Mouse (Mus musculus) neural tube, embryonic 11.5 days (tissue): ENCODE data around the gene Lbh. TPM values are rescaled to one million over a fixed set of nuclear protein-coding genes. Genes with fewer than 3 reads are reported as not detected.
A peak's percentile ranks its signal among the peaks of the same experiment; 100 is the strongest.

Experiments used
- ATAC-seq: fragments of 200-750 bp; cut with Nextera tagmentation; 2 replicates; pipeline ENCODE4 v1.8.0; 2017; ENCODE audit warnings: moderate number of reproducible peaks, mild to moderate bottlenecking, moderate TSS enrichment, moderate library complexity; ENCODE audit not compliant: insufficient read depth, low FRiP score, low TSS enrichment
- DNase-seq: peaks from one replicate; pipeline ENCODE4 v3.0.0-alpha.2; 2015; ENCODE audit warnings: low spot score
- H3K27ac ChIP-seq: fragments of 300-500 bp; sonication (generic); 2 replicates; pipeline ENCODE4 v1.5.1; 2014; ENCODE audit warnings: low read depth, mild to moderate bottlenecking, low read length
- H3K27me3 ChIP-seq: fragments of 300-500 bp; sonication (generic); 2 replicates; pipeline ENCODE4 v1.6.1; 2014; ENCODE audit warnings: mild to moderate bottlenecking, low read length, mixed read lengths; ENCODE audit not compliant: control insufficient read depth, insufficient read depth
- H3K36me3 ChIP-seq: fragments of 300-500 bp; sonication (generic); 2 replicates; pipeline ENCODE4 v1.6.1; 2014; ENCODE audit warnings: mild to moderate bottlenecking, low read length, moderate library complexity, mixed read lengths; ENCODE audit not compliant: control insufficient read depth, insufficient read depth
- H3K4me1 ChIP-seq: fragments of 300-500 bp; sonication (generic); 2 replicates; pipeline ENCODE4 v1.6.1; 2014; ENCODE audit warnings: low read length, mixed read lengths; ENCODE audit not compliant: control insufficient read depth, insufficient read depth
- H3K4me2 ChIP-seq: fragments of 300-500 bp; sonication (generic); 2 replicates; pipeline ENCODE4 v1.6.1; 2014; ENCODE audit warnings: low read depth, mild to moderate bottlenecking, moderate library complexity
- H3K4me3 ChIP-seq: fragments of 300-500 bp; sonication (generic); 2 replicates; pipeline ENCODE4 v1.5.1; 2014; ENCODE audit warnings: low read depth, low read length
- H3K9ac ChIP-seq: fragments of 300-500 bp; sonication (generic); 2 replicates; pipeline ENCODE4 v1.6.1; 2014; ENCODE audit warnings: mild to moderate bottlenecking, low read length
- H3K9me3 ChIP-seq: fragments of 300-500 bp; sonication (generic); 2 replicates; pipeline ENCODE4 v1.6.1; 2016; ENCODE audit warnings: low read length; ENCODE audit not compliant: control insufficient read depth
- WGBS: fragments of 180-500 bp; shearing (Covaris S2); extraction: QIAGEN DNeasy Blood & Tissue Kit; methylation state at CpG from one replicate; pipeline ENCODE4 v1.1.7; 2014; 5-methylcytosine and 5-hydroxymethylcytosine counted together
- polyA plus RNA-seq: library from polyadenylated mRNA; unstranded; fragments of >200 nt; fragmentation: Nextera tagmentation; extraction: Ambion mirVana; gene quantifications from 2 replicates; pipeline ENCODE4 v1.2.1, GENCODE M21; 2014

The Lbh gene
- polyA plus RNA-seq, 1 experiment from 2014 or later, result 5.3 TPM

DNA sequence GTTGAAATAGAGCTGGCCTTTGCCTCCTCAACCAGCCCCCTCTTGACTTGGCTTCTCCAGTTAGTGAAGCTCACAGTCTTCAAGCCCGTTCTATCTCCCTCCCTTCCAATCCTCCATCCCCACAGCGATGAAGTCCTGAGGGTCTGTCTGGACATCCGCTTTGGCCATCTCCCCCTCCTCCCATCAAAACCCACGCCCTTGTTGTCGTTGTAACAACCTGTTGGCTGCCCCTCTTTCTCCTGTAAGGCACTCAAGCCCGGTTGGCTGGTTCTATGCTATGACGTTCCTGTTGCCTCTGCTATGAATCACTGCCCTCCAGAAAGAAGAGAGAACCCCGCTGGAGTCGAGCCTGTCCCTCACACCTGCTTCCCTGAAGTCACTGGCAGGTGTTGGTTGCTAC lies 10.9 kb upstream of the Lbh start:
- Histone ChIP-seq H3K4me1 (no peaks in the 10 kb centered on the region), H3K4me2 (no peak overlapping the region), H3K27me3 (no peaks in the 10 kb centered on the region), H3K9me3 (no peaks in the 10 kb centered on the region), H3K9ac (no peak overlapping the region), H3K27ac (no peak overlapping the region), H3K36me3 (no peaks in the 10 kb centered on the region), H3K4me3 (no peak overlapping the region)
- WGBS, result 87% methylated on average over 9 of the region's 9 CpGs
- no peak for DNase-seq
- no peak for ATAC-seq

DNA sequence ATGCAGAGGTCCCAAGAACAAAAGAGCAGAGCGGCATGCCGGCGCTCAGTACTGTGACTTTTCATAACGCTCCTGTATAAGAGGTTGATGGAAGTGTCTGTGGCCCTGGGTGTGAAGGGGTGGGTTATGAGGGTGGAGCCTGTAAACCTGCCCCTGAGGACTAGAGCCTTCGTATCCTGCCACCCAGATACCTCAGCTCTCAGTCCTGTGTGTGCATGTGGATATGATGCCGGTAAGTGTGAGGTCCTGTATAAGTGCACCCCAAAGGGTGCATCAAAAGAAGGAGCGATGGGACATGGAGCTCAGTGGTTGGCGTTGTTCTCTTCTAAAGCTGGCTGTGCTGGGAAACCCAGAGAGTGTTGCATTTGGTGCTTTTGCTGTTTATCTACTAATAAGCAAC lies 10.3 kb upstream of the Lbh start:
- H3K4me3 ChIP-seq, result no peak overlapping the region
- H3K27me3 ChIP-seq, result no peaks in the 10 kb centered on the region
- no peak overlapping the region for H3K4me2 ChIP-seq
- 90% methylated on average over 8 of the region's 8 CpGs for WGBS
- no peaks in the 10 kb centered on the region for H3K36me3 ChIP-seq
- no peak for ATAC-seq
- H3K27ac ChIP-seq, result no peak overlapping the region
- no peaks in the 10 kb centered on the region for H3K9me3 ChIP-seq
- no peaks in the 10 kb centered on the region for H3K4me1 ChIP-seq
- no peak for DNase-seq
- no peak overlapping the region for H3K9ac ChIP-seq

DNA sequence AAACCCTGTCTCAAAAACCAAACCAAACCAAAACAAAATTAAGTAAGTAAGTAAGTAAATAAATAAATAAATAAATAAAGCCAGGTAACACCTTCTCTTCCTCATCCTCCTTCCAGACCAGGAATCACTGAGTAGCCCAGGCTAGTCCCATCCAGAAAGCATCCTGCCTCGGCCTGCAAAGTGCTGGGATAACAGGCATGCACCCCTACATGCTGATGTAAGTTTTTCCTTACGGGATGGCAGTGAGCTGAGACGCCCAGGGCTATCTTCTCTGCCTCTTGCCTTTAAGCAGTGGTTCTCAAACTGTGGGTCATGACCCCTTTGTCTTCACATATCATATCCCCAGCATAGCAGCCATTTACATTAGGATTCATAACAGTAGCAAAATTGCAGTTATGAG lies 9.5 kb upstream of the Lbh start:
- Histone ChIP-seq H3K4me2 (no peak overlapping the region), H3K36me3 (no peaks in the 10 kb centered on the region), H3K4me3 (no peak overlapping the region), H3K9me3 (no peaks in the 10 kb centered on the region), H3K27ac (no peak overlapping the region), H3K9ac (no peak overlapping the region), H3K4me1 (no peaks in the 10 kb centered on the region), H3K27me3 (no peaks in the 10 kb centered on the region)
- ATAC-seq (no peak), DNase-seq (no peak)
- WGBS, result 88% methylated on average over 3 of the region's 3 CpGs

DNA sequence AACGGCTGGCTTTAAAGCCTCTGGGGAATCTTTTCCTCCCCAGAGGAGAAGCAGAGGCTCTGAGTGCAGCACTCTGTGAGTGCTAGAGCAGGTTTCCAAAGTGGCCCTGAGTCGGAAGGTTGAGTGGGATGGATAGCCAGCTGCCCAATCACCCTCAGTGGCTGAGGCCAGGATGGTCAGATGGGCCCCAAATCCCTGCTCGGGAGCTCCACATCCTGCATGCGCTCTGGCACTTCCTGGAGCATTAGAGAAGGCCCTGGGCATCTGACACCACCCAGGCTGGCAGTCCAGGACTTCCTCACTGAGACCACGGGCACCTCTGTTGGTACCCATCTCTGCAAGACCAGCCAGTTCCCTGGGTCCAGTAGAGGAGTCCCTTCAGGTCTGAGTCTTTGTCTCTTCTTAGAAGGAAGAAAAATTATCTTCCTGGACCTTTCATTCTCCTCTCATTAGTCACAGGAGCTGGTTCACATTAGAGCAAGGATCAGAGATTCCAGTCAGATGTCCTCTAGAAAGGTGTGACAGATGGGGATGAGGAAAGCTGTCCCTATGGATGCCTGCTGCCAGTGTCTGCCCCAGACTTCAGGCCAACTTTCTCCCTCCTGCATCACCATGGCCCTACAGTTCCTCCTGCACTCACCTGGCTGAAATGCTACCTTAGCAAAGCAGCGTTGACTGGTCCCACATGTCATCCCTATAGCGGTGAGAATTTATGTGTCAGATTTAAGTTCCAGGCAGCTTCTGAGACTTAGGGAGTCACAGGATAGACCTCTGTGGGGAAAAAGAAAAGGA lies 8.8 kb upstream of the Lbh start:
- ATAC-seq (no peak), DNase-seq (no peak)
- H3K4me2 ChIP-seq, result no peak overlapping the region
- 90% methylated on average over 7 of the region's 7 CpGs for WGBS
- no peak overlapping the region for H3K9ac ChIP-seq
- no peak overlapping the region for H3K27ac ChIP-seq
- H3K4me3 ChIP-seq, result no peak overlapping the region
- H3K36me3 ChIP-seq, result no peaks in the 10 kb centered on the region
- H3K9me3 ChIP-seq, result no peaks in the 10 kb centered on the region
- H3K27me3 ChIP-seq, result no peaks in the 10 kb centered on the region
- H3K4me1 ChIP-seq, result no peaks in the 10 kb centered on the region

DNA sequence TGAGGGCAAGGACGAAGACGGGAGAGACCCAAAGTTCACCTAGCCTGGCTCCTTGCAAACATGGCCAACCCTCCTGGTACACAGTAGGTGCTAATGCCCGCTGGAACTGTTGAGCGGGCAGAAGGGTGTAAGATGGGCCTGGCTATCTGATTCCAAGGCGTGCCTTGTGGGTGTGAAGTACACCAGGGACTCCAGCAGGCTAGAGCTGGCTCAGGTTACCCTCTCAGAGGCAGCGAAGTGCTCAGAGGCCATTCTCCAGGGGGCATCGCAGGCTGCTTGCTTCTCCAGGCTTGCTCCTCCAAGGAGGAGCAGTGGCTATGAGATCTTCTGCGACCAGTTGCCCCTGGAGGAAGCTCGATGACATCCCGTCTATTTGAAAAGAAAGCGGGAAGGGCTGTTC lies 6.8 kb upstream of the Lbh start:
- H3K9me3 ChIP-seq, result no peaks in the 10 kb centered on the region
- ATAC-seq, result no peak
- H3K9ac ChIP-seq, result no peak overlapping the region
- no peak overlapping the region for H3K27ac ChIP-seq
- no peaks in the 10 kb centered on the region for H3K36me3 ChIP-seq
- H3K27me3 ChIP-seq, result no peaks in the 10 kb centered on the region
- no peaks in the 10 kb centered on the region for H3K4me1 ChIP-seq
- H3K4me3 ChIP-seq, result no peak overlapping the region
- 71% methylated on average over 11 of the region's 11 CpGs for WGBS
- no peak overlapping the region for H3K4me2 ChIP-seq
- no peak for DNase-seq

DNA sequence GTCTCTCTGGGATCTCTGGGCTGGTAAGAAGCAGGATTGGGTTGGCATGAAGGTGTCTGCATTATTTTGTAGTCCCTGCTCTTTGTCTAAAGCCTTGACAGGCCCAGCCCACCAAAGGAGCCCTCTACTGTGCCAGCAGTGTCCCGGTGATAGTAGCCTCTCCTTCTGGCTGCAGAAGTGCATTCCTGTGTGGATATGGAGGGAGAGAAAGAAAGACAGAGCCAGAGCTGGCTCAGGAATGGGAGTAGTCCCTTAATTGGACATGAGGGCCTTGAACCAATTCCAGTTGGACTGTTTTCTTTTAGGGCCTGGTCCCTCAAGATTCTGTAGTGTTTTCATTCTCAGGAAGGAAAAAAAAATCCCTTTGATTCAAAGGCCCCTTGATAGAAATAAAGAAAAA lies 6.4 kb upstream of the Lbh start:
- DNase-seq, result no peak
- Histone ChIP-seq H3K4me1 (no peaks in the 10 kb centered on the region), H3K9me3 (no peaks in the 10 kb centered on the region), H3K4me2 (no peak overlapping the region), H3K4me3 (no peak overlapping the region), H3K27ac (no peak overlapping the region), H3K36me3 (no peaks in the 10 kb centered on the region), H3K27me3 (no peaks in the 10 kb centered on the region), H3K9ac (no peak overlapping the region)
- ATAC-seq, result no peak
- WGBS, result 63% methylated on average over 1 of the region's 1 CpGs

DNA sequence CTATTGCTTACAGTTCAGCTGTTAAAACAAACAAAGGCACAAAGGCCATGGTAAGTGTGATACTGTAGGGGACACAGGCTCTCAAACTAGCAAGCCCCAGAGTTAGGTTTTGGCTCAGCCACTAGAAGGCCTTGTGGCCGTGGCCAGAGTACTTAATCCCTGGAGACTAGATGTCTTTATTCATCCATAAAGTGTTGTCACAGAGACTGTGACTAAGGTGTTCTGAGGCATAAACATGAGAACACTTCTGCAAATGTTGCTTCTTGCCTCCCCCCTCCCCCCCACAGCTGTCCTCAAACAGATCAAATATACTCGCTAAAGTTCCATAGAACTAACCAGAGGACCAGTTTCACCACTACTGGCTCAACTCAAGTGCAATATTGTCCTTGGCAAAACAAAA lies 4.0 kb upstream of the Lbh start:
- no peaks in the 10 kb centered on the region for H3K27me3 ChIP-seq
- ATAC-seq, result no peak
- no peak overlapping the region for H3K4me2 ChIP-seq
- H3K36me3 ChIP-seq, result no peaks in the 10 kb centered on the region
- no peak overlapping the region for H3K4me3 ChIP-seq
- H3K27ac ChIP-seq, result no peak overlapping the region
- WGBS, result 84% methylated on average over 2 of the region's 2 CpGs
- H3K9me3 ChIP-seq, result no peaks in the 10 kb centered on the region
- no peak for DNase-seq
- H3K4me1 ChIP-seq, result no peaks in the 10 kb centered on the region
- H3K9ac ChIP-seq, result no peak overlapping the region

DNA sequence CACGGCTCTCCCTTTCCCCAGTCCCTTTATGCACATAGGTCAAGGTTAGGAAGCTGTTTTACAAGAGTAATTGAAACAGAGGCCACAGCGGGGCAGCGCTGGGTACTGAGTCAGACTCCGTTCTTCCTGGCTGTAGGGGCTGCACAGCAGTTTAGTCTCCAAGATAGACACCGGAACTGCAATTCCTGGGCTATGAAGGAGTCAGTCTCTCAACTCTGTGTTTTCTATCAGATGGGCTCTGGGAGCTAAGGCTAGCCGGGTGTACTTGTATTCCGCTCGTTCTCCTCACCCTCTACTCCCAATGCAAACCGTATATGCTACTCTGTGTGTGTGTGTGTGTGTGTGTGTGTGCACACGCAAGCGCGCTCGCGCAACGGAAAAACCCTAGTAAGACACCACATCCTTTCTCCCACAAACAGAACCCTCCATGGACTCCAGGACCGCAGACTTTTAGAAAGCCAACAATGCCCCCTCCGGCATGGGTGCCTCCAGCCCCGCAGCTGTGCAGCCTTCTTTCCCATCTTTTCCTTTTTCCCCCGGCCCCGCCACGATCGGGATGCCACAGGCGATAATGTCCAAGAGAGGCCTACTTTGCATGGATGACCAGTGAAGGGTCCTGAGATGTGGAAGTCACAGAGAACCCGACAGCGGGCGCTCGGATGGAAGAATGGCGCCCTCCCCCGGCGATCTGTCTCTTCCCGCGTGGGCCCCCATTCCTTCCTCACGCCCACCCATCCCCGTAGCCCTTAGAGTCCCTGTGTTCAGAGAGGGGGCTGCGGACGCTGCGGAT lies 669 bp upstream of the Lbh start:
- Histone ChIP-seq H3K4me2 (peak overlapping the region; percentile 56), H3K27ac (peak overlapping the region; percentile 82; the same call in 1 of the 2 replicates), H3K4me3 (peak overlapping the region; percentile 66), H3K4me1 (peaks cover 15% of the 10 kb centered on the region; the same call in 1 of the 2 replicates), H3K36me3 (no peaks in the 10 kb centered on the region), H3K27me3 (no peaks in the 10 kb centered on the region), H3K9me3 (no peaks in the 10 kb centered on the region), H3K9ac (peak overlapping the region; percentile 79)
- WGBS, result 2% methylated on average over 37 of the region's 37 CpGs
- DNase-seq, result peak; percentile 68
- ATAC-seq, result peak; percentile 71
